Mouse (Mus musculus) spleen, adult 2 months (tissue): Measurements from ENCODE around the gene Zfp281.

ENCODE experiments used
- CTCF ChIP-seq: fragments of 200-500 bp; IDR thresholded peaks from 2 replicates; pipeline ENCODE4 v1.5.1; 2011; ENCODE audit warnings: mild to moderate bottlenecking, inconsistent platforms; ENCODE audit not compliant: insufficient read depth, insufficient read length, insufficient replicate concordance; ENCODE audit errors: extremely low read depth
- POLR2A ChIP-seq: fragments of 200-500 bp; IDR thresholded peaks from 2 replicates; pipeline ENCODE4 v1.6.1; 2011; ENCODE audit warnings: low read depth, low read length, inconsistent platforms

DNA sequence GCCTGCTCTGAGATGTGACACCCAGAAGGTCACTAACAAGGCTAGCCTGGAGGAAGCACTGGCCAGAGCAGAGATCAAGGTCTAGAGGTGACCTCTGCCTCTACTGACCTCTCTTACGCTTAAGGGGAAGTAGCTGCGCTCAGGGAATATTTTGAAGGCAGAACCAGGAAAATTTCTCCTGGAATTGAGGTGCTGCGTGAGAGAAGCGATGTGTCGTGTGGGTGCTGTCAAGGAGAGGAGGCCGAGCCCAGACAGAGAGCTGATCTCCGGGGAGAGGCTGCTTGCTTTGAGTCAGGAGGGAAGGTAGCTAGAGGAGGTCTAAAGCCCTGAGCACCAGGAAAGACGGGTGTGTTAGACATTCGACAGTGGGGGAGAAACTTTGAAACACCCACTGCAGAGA is 35.2 kb downstream of the Zfp281 start:
- no peak for TF ChIP-seq CTCF
- TF ChIP-seq POLR2A = no peak
